Mouse (Mus musculus) lung, postnatal 4 days (tissue): ENCODE measurements around the gene Knl1.

Experiments used
- DNase-seq, 2 experiments: peaks; one replicate each; pipeline ENCODE4 v3.0.0; 2021

Gene Knl1

DNA sequence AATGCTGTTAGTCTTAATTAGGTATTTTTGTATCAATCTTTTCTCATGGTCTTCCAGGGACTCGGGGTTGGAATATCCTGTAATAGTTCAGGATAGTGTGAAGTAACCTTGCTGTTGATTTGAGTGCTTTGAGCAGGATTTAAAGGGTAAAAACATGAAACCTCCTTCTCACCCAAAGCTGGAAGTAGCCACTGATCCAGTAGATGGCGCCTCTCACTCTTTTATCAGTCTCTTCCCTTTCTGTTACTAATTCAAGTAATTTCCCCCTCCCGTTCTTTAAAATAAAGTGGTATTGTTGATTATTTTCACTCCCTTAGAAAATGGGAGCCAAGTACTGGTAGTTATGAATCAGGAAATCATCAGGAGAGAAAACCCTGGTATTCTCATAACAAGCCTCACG, 6.0 kb upstream of the Knl1 start:
- DNase-seq: peak in 1 of 2 experiments; percentile 44

DNA sequence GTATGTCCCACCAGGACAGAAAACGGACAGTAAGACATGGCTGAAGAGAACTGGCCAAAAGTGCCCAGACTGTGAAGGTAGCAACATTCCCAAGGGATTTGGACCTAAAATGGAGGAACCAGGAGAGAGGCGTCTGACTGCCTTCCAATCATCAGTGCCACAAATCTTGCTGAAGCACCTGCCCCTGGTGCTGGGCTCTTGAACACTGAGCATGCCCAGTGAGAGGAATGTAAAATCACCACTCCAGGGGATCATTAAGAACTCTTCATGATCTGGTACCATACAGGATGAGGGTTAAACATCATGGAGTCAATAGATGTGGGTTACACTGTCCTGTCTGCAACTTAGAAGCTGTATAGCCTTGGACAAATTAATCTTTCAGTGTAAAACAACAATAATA, 1.8 kb upstream of the Knl1 start:
- no peak for DNase-seq

DNA sequence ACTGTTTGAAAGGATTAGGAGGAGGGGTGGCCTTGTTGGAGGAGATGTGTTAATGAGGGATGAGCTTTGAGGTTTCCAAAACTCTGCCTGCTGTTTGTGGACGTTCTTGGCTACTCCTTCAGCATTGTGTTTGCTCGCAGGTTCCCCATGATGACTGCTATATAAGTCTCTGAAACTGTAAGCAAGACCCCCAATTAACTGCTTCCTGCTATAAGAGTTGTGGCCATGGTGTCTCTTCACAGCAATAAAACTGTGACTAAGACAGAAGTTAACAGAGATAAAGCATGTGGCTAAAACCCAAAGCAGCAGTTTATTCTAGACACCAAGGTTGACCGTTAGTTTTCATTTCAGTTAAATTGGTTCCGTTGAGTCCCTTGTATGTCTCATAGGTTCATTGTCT, 930 bp downstream of the Knl1 start:
- DNase-seq: no peak

DNA sequence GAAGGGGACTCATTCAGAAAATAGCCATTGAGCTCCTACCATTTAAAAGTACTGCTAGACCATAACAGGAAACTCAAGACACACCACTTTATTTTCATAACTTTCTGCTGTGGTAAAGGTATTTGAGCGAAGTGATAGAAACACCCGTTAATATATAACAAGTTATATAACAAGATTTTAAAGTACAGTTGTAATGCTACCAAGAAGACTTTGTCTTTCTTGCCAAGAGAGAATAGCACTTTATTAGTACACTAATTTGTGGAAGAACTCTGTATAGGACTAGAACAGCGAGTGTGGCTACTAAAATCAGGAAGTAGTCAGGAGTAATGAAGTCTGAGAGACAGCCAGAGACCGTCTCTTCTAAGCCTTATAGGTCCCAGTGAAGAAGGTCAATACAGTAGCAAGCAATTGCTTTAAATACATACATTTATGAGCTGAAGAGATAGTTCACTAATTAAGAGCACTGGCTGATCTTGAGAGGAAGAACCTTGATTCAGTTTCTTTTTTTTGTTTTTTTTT, 3.3 kb downstream of the Knl1 start:
- no peak for DNase-seq

DNA sequence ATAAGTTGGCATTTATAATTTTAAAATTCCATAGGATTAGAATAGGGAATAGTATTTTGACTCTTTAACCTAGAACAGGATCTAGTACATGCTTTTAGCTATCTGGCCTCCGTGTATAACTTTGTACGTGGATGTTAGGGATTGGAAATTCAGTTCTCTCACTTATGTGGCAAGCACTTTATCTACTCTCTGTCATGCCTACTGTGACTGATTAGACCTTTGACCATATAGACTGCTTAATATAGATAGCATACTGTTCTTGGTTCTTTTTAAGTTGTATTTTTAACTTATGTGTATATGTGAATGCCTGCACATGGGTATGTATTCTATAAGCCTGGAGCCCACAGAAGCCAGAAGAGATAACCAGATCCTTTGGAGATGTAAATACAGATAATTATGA, 13.2 kb downstream of the Knl1 start:
- no peak for DNase-seq

DNA sequence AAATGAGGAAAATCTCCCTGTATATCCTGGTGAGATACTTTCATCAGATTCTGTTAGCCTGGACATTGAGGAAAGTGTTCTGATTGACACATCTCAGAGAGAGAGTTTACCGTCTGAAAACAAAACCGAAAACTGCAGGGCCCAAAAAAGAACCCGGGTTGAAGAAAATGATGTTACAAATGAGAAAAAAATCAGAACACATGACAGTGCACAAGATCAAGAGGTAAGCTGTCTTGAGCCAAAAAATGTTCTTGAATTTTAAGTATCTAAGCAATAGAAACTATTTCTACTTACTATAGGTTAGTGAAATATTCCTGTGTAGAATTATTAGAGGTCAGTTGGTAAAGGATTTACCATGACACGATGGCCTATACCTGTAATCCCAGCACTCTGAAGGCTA, 25.5 kb downstream of the Knl1 start:
- DNase-seq: no peak

DNA sequence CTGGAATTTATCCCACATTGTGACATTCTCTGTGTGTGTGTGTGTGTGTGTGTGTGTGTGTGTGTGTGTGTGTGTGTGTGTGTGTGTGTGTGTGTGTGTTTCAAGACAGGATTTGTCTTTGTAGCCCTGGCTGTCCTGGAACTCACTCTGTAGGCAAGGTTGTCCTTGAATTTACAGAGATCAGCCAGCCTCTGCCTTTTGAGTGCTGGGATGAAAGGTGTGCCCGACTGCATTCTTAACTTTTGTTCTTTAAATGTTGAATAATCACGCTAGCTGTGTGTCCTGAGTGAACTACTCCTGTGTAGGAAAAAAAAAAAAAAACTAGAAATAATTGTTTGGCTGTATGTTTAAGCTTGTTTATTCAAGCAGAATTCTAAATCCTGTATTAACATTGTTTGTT, 39.2 kb downstream of the Knl1 start:
- DNase-seq: no peak

DNA sequence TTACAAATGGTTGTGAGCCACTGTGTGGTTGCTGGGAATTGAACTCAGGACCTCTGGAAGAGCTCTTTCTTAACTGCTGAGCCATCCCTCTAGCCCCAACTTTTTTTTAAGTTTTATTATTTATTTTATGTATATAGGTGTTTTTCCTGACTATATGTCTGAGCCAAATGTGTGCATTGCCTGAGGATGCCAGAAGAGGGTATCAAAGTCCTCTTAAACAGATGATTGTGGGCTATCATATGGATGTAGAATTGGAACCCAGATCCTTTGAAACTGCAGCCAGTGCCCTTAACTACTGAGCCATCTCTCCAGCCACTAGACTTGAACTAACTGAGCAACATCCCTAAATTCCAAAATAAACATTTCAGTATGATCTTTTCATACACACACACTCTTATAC, 54.6 kb downstream of the Knl1 start:
- no peak for DNase-seq

DNA sequence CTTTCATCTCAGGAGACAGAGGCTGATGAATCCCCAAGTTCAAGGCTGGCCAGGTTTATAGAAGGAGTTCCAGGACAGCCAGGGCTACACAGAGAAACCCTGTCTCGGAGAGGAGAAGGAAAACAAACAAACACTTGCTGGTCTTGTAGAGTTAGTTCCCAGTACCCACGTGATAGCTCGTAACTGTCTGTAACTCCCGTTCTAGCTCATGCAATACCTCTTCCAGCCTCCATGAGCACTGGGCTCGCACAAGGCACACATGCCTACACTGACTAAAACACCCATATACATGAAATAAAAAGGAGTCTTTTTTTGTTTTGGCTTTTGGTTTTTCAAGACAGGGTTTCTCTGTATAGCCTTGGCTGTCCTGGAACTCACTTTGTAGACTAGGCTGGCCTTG, 59.7 kb downstream of the Knl1 start:
- DNase-seq: no peak

DNA sequence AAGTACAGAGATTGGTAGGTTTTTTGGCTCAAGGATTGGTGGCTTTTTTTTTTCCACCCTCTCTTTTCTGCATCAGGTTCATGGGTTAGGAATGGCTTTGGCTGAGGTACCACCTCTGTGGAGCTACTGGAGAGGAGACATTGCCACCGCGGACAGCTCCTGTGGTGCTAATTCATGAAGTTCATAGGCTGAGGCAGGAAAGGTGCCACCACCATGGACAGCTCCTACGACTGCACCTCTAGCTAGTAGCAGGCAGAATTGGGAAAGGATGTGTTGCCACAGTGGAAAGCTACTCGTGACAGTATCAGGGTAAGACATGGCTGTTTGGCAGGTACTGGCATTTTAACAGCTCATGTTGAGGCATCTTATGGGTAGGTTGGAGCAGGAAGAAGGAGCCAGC, 61.6 kb downstream of the Knl1 start:
- DNase-seq: peak; percentile 18 to 34

DNA sequence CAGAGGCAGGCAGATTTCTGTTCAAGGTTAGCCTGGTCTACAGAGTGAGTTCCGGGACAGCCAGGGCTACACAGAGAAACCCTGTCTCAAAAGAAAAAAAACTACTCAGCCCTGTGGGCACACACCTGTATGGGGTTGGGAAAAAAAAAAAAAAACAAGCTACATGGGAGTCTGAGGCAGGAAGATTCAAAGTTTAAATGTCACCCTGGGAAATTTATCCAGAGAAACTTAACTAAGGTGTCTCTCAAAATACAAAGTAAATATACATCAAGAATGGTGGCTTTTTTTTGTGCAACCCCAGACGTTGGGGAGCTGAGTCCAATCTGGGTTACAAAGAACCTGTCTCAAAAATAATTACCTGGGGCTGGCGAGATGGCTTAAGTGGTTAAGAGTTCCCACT, 64.1 kb downstream of the Knl1 start:
- DNase-seq: no peak

DNA sequence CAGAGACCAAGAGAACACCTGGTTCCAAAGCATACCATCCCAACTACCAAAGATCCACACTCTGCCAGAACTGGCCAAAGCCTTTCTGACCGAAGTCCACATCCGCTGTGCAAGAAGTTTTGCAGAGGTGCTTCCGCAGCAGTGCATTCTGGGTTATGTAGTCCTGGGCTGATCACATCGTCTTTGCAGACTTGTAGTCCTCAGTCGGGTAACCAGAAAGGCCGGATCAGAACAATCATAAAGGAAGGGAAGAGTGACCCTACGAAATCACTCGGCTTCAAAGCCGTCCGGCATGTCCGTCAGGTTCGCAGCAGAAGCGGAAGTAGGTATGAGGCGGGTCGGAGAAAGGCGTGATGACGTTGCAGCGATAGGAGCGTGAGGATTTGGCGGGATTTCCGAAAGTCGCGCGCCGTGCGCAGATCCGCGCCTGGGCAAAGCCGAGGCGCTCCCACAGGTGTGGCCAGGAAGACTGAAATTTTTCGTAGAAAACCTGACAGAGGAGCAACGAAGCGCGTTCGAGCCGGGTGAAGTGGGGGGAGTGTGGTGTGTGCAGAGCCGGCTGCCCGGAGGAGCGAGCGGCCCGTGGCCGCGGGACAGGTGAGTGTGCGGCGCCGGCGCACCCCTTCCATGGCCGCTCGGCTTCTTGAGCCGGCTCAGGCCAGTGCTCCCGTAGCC, 65.7 kb downstream of the Knl1 start, which contains the start of gene Rad51:
TSS of gene Rad51 (plus strand) at position 356 of the 675 bp plus-strand sequence.
- DNase-seq: peak; percentile 89 to 90

DNA sequence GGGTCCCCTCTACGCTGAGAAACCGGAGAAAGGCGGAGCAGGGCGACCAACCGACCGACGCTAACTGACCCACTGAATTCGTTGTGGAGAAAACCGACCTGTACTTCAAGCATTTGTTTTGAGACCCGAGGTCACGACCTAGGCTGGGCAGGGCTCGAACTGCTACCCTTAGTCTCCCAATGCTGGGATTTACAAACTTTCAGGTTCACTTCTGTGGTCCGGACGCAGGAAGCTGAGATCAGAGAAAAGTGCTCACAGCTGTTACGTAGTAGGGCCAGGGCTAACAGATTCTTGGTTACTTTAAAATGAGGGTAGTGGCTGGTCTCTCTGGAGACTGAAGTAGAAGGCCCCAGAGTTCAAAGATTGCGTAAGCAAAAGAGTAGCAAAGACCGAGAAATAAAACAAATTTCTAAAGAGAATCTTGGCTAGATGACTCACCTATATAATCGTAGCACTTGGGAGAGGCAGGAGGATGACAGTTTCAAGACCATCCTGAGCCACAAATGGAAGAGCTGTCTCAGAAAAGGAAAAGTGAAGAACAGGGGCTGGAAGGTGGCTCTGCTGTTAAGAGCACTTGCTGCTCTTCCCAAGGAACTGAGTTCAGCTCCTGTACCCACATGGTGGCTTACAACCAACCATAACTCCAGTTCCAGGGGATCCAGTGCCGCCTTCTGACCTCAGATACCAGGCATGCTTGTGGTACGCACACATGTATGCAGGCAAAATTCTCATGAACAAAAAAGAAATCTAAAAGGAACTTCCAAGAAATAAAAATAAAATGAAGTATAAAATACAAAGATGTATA, 66.4 kb downstream of the Knl1 start:
- no peak for DNase-seq

DNA sequence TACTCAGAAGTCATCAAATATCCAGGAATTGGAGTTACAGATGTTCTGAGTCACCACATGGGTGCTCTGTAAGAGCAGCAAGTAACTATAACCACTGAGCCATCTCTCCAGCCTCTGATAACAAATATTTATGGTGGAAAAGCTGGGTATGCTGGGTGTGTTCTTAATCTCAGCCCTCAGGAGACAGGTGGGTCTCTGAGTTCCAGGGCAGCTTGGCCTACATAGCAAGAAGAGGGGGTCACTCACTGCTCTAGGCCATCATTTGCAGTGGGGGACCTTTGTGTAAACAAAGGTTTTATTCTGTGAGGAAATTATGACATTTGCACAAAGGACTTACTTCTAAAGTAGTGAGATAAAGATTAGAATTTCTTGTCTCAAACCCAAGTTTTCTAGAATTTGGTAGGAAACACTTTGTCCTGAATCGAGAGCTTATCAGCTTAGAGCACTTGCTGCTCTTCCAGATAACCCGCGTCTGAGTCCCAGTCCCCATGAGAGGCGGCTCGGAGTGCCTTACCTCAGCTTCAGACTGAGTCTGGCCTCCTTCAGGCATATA, 89.5 kb downstream of the Knl1 start:
- DNase-seq: no peak

DNA sequence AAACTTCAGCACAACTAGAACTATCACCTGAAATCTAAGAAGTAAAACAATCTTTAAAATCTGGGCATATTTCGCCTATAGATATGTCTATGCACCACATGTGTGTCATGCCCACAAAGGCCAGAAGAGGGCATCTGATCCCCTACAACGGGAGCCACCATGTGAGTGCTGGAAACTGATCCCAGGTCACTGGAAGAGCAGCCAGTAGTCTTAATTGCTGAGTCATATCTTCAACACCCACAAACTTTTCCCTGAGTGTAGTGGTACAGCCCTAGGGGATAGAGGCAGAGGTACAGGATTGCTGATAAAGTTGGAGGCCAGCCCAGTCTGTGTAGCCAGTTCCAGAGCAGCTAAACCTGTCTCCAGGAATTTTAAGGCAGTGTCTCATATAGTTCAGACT, 98.3 kb downstream of the Knl1 start:
- peak in 1 of 2 experiments; percentile 19 for DNase-seq

DNA sequence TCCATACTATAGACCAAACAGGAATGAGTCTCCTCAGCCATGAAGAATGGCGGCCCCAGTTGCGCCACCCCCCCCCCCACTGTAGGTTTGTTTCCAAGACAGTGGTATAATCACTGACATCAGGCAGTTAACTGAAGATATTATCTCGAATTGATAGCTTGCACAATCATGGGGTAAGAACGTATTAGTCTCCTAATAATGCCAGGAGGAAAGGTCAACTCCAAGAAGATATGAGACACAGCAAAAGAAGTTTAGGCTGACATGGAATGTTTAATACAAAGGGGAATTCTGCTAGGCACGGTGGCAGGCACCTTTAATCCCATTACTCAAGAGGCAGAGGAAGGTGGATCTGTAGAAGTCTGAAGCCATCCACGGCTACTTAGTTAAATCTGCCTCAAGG, 99.5 kb downstream of the Knl1 start:
- DNase-seq: no peak

DNA sequence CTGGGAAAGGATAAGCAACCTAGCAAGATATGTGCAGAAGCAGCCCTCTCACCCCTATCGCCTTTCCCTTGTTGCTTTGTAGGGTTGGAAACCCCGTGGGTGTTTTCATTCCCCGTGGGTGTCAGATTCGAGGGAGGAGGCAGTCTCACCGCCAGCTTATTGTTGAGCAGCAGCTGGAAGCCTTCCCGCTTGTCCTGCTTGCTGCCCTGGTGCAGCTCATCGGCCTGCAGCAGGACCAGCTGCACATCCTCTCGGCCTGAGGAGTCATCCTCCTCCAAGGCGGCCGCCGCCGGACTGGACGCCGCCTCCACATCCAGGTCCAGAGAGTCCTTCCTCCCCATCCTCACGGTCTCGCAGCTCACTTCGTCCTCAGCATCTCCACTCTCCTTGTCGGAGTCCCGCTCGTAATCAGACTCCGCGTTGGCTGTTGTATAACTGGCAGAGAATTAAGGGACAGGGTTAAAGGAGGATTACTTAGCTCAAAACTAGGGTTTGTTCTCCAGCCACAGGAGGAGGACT, 100.3 kb downstream of the Knl1 start:
- DNase-seq: no peak

DNA sequence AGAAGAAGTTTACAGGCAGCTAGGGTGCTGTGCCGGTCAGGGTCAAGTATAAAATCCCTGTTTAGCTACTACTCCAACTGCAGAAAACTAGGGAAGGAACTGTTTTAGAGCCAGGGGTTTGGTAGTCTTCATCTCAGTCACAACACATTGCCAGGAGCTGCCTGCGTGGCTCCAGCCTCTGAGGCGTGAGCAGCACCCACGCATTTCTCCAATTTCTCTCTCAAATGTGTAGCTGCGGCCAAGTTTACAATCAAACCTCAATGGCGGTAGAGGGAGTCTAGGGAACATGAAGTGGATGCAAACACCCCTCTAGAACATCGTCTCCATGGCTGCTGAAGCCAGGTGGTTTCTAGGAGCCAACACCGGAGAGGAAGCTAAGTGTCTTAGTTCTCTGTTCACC, 100.9 kb downstream of the Knl1 start:
- DNase-seq: no peak

DNA sequence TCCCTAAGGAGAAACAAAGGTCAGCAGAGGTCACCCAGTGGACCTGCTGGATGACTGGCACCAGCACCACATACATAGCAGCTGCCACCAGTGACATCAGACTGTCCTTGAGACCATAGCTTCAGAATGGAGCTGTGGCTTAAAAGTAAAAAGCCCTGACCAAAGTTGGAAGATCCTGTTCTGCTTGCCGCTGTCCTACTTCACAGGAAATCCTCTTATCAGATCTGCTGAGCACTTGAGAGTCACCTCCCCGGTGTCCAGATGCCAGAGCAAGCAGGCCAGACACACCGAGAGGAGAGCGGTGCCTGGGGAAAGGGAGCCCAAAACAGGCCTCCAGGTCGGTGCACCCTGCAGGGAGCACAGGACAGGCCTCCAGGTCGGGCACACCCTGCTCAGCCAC, 105.3 kb downstream of the Knl1 start:
- DNase-seq: no peak

DNA sequence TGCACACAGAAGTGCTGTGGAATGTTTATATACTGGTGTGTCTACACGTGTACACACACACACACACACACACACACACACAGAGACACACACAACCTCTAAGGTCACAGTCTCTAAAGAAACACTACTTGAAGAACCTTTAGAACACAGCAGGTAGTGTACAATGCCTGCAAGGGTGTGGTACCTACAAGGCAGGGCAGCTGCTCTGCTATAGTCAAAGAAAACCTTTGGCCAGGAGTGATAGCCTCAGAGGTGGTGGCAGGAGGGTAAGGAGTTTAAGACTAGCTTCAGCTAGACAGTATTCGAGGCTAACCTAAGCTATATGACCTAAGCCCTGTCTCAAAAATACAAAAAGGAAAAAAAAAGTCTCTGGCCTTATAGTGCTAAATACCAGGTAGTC, 107.8 kb downstream of the Knl1 start:
- no peak for DNase-seq
